Mouse (Mus musculus) frontal cortex, postnatal 36 days (tissue): ENCODE results near the gene Slc22a5.
A peak's percentile ranks its signal among the peaks of the same experiment; 100 is the strongest.

Source experiments
- DNase-seq, 2 experiments: peaks; one replicate each; pipeline ENCODE4 v3.0.0; 2022; ENCODE audit warnings: low spot score in 2 of 2

The Slc22a5 gene

GRCm38 (mm10) chr11:53841514-53841913 is 49.9 kb downstream of the Slc22a5 start:
- DNase-seq, result peak in 1 of 2 experiments; percentile 34

DNA sequence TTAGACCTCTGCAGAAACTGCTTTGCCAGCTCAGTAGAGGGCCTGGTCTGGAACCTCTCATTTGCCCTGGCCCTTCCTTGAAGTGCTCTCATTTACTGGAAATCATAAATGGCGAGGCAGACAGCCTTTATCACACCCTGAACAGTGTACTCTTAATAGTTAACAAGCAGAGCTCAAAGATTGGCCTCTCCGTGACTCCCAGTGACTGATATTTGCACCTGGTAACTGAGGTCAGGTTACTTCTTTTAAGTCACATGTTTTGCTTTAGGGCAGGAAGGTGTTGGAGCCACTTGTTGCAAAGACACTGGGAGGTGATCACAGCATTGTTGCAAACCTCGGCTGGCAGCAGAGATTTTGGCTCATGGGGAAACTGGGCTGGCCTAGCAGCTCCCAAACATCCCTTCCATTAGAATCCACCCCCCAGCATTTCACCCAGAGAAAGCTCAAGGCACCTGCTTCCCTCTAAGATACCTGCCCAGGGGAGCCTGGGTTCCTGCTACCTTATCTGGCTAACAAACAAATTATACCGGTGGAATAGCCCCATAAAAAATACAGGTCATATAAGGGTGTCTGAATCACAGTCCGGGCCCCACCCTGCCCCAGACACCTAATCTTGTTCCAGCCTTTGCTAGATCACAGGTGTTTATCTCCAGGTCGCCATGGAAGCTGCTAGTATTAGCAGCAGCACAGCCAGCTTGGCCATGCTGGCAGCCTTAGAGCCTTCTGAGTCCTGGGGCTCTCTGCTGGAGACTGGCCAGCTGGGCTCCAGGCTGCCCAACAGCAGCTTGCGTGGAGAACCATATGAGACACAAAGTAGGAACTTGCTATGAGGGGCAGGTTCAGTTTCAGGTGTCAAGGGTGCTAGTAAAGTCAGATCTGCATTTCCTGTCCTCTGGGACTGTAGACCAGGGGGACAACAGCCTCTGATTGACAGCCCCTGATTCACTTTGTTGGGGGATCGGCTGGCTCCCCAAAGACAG is 51.5 kb downstream of the Slc22a5 start:
- DNase-seq, result no peak

DNA sequence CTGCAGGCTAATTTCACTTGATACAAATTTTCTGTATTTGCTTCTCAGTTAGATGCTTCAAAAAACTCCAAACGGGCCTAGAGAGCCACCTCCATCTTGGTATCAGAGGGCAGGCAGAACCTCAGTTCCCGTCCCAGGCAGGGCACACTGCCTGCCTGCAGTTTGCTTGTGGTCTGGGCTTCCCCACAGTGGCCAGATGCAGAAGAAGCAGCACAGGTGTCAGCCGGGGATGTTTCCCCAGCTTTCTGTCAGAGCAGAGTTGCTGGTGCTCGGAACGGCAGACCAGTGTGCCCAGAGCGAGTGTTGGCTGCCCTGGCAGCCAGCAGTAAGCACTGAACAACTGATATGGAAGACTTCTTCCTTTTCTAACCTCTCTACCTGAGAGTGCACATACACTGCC is 52.3 kb downstream of the Slc22a5 start:
- DNase-seq, result no peak

- no peak for DNase-seq
Measured at GRCm38 (mm10) chr11:53837731-53838130, 53.7 kb downstream of the Slc22a5 start.

DNA sequence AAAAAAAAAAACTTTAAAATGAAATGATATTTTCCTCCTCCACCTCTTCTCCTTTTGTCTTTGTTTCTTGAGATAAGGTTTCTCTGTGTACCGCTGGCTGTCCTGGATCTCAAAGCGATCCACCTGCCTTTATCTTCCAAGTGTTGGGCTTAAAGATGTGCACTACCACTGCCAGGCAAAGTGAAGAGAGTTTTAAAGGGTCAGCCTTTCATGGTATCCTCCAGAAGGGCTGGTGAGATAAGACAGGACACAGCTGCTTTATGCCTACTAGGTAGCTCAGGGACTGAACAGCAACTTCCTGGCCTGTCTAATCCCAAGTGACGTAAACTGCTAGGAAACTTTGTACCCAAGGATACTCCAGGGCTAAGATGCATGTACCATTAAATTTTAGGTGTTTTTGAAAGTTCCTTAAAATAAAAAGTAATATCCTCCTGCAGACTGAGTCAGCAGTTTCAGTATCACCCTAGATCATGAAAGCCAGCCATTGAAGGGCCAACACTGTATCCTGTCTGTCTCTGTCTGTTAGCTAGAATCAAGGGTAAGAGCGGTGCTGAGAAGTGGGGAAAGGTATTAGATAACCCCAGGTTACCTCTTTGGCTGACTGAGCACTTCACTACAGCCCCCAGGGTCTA is 56.0 kb downstream of the Slc22a5 start:
- no peak for DNase-seq

DNA sequence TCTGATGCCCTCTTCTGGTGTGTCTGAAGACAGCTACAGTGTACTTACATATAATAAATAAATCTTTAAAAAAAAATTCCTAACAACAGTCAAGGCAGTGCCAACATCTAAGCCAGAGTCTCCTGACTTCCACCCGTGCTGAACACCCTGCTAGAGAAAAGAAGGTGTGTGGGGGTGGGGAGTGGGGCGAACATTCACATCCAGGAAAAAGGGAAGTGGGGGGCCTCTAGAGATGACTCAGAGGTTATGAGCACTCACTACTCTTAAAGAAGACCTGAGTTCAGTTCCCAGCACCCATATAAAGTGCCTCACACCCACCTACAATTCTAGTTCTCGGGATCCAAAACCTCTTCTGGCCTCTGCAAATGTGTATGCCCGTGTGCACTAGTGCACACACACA is 66.1 kb downstream of the Slc22a5 start:
- DNase-seq, result no peak

- no peak for DNase-seq
Measured at GRCm38 (mm10) chr11:53821945-53822338, 69.5 kb downstream of the Slc22a5 start.

DNA sequence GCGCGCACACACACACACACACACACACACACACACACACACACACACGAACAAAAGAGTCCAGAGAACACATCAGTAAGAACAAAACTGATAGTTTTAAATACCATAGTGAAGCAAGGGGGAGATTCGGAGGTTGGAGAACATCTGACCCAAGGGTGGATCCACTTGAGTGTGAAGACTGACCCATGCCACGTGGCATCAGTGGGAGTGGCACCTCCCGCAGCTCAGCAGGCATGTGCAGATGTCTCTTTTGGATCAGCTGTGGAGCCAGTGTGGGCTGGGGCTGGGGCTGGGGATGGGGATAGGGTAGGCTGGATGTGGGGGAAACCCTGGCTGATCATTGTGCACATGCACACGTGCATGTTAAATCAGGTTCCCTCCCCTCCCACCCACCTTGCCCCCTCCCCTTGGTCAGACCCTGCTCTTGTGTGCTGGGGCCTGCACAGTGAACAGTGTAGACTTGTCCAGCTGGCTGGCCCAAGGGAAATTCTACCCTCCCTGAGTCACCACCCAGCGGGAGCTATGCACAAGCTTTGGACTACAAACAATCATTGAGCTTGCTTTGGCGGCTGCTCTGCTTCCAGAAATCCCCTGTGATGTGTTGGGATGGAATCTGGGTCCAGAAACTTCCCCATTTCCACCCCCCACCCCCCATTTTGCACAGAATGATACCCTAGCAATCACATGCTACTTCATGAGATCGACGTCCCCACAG is 70.1 kb downstream of the Slc22a5 start:
- no peak for DNase-seq

DNA sequence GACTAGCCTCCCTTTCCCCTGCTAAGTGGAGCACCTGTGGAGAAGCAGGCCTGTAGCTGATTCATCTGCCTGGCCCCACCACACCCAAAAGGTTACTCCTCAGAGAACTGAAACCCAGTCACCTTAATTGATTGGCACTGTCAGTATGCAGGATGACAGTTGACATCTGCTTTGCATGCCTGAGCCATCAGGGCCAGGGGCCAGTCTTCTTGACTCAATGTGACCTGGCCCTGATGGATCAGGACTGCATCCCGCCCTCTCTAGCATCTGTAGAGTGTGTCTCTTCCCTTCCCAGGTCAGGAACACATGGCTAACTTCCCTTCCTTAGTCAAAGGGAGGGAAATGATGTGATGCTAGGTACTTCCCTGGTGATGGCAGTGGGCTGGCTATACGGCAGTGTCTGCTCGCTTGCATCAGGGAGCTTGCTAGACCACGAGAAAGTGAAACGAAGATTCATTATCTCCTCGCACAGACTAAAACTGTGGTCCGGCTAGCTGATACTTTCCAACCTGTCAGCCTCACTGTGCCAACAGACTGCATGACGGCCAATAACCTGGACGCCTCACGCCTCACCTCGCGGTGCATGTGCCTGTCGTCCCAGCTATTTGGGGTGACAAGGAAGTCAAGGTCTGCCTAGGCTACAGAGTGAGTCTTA is 70.8 kb downstream of the Slc22a5 start:
- no peak for DNase-seq

DNA sequence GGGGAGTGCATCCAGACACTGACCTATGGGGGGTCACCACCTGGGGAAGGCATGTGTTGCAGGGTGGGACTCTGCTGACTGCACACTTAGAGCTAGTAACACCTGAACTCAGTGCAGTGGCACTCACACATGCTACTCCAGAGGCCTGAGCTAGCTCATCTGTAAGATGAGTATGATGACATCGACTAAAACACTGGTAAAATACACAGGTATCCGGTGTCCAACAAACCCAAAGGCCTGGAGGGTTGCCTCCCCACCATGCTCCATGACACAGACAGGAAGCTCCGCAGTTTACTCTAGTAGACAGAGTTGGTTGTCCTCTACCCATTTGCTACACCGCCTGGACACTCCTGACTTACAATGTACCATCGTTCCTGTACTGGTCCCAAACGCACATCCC is 71.9 kb downstream of the Slc22a5 start:
- DNase-seq, result no peak

- DNase-seq, result no peak
Measured at GRCm38 (mm10) chr11:53818794-53819193, 72.7 kb downstream of the Slc22a5 start.

DNA sequence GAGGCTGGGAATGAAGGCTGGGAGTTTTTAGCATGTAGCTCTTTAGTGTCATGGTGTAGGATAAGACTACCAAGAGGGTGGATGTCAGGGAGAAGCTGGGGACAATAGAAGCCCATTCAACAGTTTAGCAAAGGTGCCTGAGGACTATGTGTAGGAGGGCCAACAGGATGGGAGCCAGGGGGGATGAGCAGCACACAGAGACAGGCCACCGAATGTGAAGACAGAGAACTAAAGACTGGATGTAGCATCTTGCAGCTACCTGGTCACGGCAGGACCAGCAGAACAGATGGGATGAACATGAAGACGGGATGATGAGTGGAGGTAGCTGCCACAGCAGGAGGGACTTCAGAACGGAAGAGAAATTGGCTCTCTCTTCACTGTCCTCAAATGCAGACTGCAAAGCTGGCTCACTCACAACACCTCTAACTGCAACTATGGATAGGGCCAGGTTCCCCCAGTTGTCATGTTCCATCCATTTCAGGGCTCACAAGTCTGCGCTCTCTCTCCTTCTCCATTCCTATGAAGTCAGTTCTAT is 74.6 kb downstream of the Slc22a5 start:
- DNase-seq, result no peak

- DNase-seq, result no peak
Measured at GRCm38 (mm10) chr11:53814810-53815209, 76.7 kb downstream of the Slc22a5 start.
